Comparison of ENCODE assay signal across 11 mouse cellular contexts in genomic region chr4:98104911-98105702, GRCm38 (mm10).
DNase-seq lines count a peak whose midpoint lies in the region; ATAC-seq and TF ChIP-seq lines count a peak whose summit lies in the region.
"Had no signal": no experiment of that assay in that cellular context is flagged by ENCODE, and none has a peak within 500 bp of the region (broad histone marks: within the 10 kb centered on the region; RNA-seq: fewer than 3 reads in every experiment).

No protein-coding gene starts in this region.

- no peak overlapping the region for H3K4me2 ChIP-seq in liver, postnatal 0 days (ENCODE audit: low read depth, low read length)
- H3K4me2 ChIP-seq in heart, postnatal 0 days (ENCODE audit: low read depth, low read length), result no peak overlapping the region
- no peak overlapping the region for H3K4me2 ChIP-seq in neural tube, embryonic 15.5 days

- no peaks in the 10 kb centered on the region for H3K9me3 ChIP-seq in liver, postnatal 0 days (ENCODE audit: low read length)
- no peaks in the 10 kb centered on the region for H3K9me3 ChIP-seq in heart, postnatal 0 days (replicated peaks; ENCODE audit: control insufficient read depth, low read length)
- H3K9me3 ChIP-seq in neural tube, embryonic 15.5 days (replicated peaks), result no peaks in the 10 kb centered on the region

- TF ChIP-seq CTCF in heart, adult 2 months (IDR thresholded peaks at IDR 0.05), result no peak
- no peak for TF ChIP-seq CTCF in liver, adult 2 months (IDR thresholded peaks at IDR 0.05; ENCODE audit: low read depth, low read length)
- no peak for TF ChIP-seq CTCF in liver, postnatal 0 days (IDR thresholded peaks at IDR 0.05; ENCODE audit: low read depth)
- TF ChIP-seq CTCF in heart, postnatal 0 days (IDR thresholded peaks at IDR 0.05; ENCODE audit: low read depth), result no peak

- H3K79me2 ChIP-seq in heart, adult 2 months (replicated peaks; ENCODE audit: control insufficient read depth, insufficient read depth, low read length), result no peaks in the 10 kb centered on the region
- H3K79me2 ChIP-seq in liver, adult 2 months (ENCODE audit: control insufficient read depth, insufficient read depth, low read length), result no peaks in the 10 kb centered on the region

- intact Hi-C loops in heart, adult 2 months (cut with DNase I), result loop anchor here (5.0 kb wide), 2 partner anchors 152 to 217 kb away; no protein-coding TSS in a partner anchor

- peaks cover 36% of the 10 kb centered on the region for H3K36me3 ChIP-seq in heart, adult 2 months (ENCODE audit: control insufficient read depth, insufficient read depth, low read length)
- no peaks in the 10 kb centered on the region for H3K36me3 ChIP-seq in liver, adult 2 months (ENCODE audit: control insufficient read depth, insufficient read depth, low read length)
- H3K36me3 ChIP-seq in liver, postnatal 0 days (replicated peaks; ENCODE audit: insufficient read depth, low read length), result no peaks in the 10 kb centered on the region
- H3K36me3 ChIP-seq in heart, postnatal 0 days (replicated peaks; ENCODE audit: control insufficient read depth, insufficient read depth, low read length), result no peaks in the 10 kb centered on the region
- no peaks in the 10 kb centered on the region for H3K36me3 ChIP-seq in neural tube, embryonic 15.5 days

- DNase-seq in heart, adult 2 months, result peak in 1 of 2 experiments; percentile 32
- DNase-seq in heart, adult 9 months (ENCODE audit: low spot score in 2 of 2), result no peak
- no peak for DNase-seq in liver, adult 2 months (ENCODE audit: extremely low read depth, low read depth, low spot score)
- no peak for DNase-seq in liver, postnatal 0 days
- no peak for DNase-seq in heart, postnatal 0 days (ENCODE audit: low spot score)
- no peak for DNase-seq in embryo, embryonic 9.5 days (ENCODE audit: extremely low spot score)
- DNase-seq: spleen, adult 18-20 months; thymus, postnatal 25 days had no signal

- no peak overlapping the region for H3K9ac ChIP-seq in heart, adult 2 months (ENCODE audit: low read depth, low read length)
- no peak overlapping the region for H3K9ac ChIP-seq in liver, adult 2 months (ENCODE audit: low read depth, low read length)
- H3K9ac ChIP-seq in liver, postnatal 0 days (replicated peaks), result no peak overlapping the region
- no peak overlapping the region for H3K9ac ChIP-seq in heart, postnatal 0 days (replicated peaks; ENCODE audit: low read depth, low read length)
- no peak overlapping the region for H3K9ac ChIP-seq in neural tube, embryonic 15.5 days (replicated peaks)

- TF ChIP-seq POLR2A in heart, adult 2 months (IDR thresholded peaks at IDR 0.05; ENCODE audit: insufficient read depth, low read depth, low read length), result no peak
- no peak for TF ChIP-seq POLR2A in liver, adult 2 months (IDR thresholded peaks at IDR 0.05; ENCODE audit: extremely low read depth, insufficient read depth, low read length)

- H3K4me1 ChIP-seq in heart, adult 2 months (ENCODE audit: control insufficient read depth, insufficient read depth, low read length), result peaks cover 41% of the 10 kb centered on the region
- H3K4me1 ChIP-seq in liver, adult 2 months (ENCODE audit: control insufficient read depth, insufficient read depth, low read length), result peaks cover 10% of the 10 kb centered on the region
- H3K4me1 ChIP-seq in liver, postnatal 0 days (ENCODE audit: insufficient read depth), result peaks cover 43% of the 10 kb centered on the region
- H3K4me1 ChIP-seq in heart, postnatal 0 days (ENCODE audit: control insufficient read depth, insufficient read depth), result peaks cover 38% of the 10 kb centered on the region
- peaks cover 70% of the 10 kb centered on the region for H3K4me1 ChIP-seq in neural tube, embryonic 15.5 days

- 40% methylated on average over 9 of the region's 9 CpGs for WGBS in heart, adult 2 months
- WGBS in liver, adult 2 months, result 90% methylated on average over 9 of the region's 9 CpGs
- WGBS in liver, postnatal 0 days (ENCODE audit: insufficient replicate concordance), result 64% methylated on average over 9 of the region's 9 CpGs
- WGBS in heart, postnatal 0 days, result 53% methylated on average over 9 of the region's 9 CpGs
- WGBS in neural tube, embryonic 15.5 days, result 64% methylated on average over 9 of the region's 9 CpGs

- TF ChIP-seq EP300 in heart, adult 2 months (IDR thresholded peaks at IDR 0.05; ENCODE audit: insufficient read depth, low read depth, low read length), result no peak
- TF ChIP-seq EP300 in liver, postnatal 0 days (IDR thresholded peaks at IDR 0.05; ENCODE audit: low read depth), result no peak
- TF ChIP-seq EP300 in heart, postnatal 0 days (IDR thresholded peaks at IDR 0.05; ENCODE audit: low read depth), result no peak

- H3K27ac ChIP-seq in heart, adult 2 months, result peak overlapping the region; percentile 91
- peak overlapping the region; percentile 28; the same call in 1 of the 2 replicates for H3K27ac ChIP-seq in liver, adult 2 months (replicated peaks; ENCODE audit: insufficient read depth, low read depth, low read length)
- H3K27ac ChIP-seq in liver, postnatal 0 days (ENCODE audit: low read depth), result no peak overlapping the region
- H3K27ac ChIP-seq in heart, postnatal 0 days (ENCODE audit: low read depth), result peak overlapping the region; percentile 40
- H3K27ac ChIP-seq in neural tube, embryonic 15.5 days (replicated peaks), result peak overlapping the region; percentile 72; the same call in 1 of the 2 replicates
- H3K27ac ChIP-seq: macrophage had no signal

- ATAC-seq in liver, postnatal 0 days, result no peak
- ATAC-seq in heart, postnatal 0 days (ENCODE audit: insufficient read depth, low read depth), result no peak
- ATAC-seq in neural tube, embryonic 15.5 days (ENCODE audit: low FRiP score), result no peak
- ATAC-seq: activated CD4-positive, CD25-positive, alpha-beta regulatory T cell, adult 4 months had no signal

- no peak overlapping the region for H3K4me3 ChIP-seq in heart, adult 2 months
- no peak overlapping the region for H3K4me3 ChIP-seq in liver, adult 2 months (ENCODE audit: insufficient read depth, low read depth, low read length)
- no peak overlapping the region for H3K4me3 ChIP-seq in liver, postnatal 0 days (ENCODE audit: low read depth, low read length)
- H3K4me3 ChIP-seq in heart, postnatal 0 days (ENCODE audit: low read depth, low read length), result no peak overlapping the region
- no peak overlapping the region for H3K4me3 ChIP-seq in neural tube, embryonic 15.5 days (replicated peaks)

- H3K27me3 ChIP-seq in heart, adult 2 months (ENCODE audit: control insufficient read depth, insufficient read depth, low read length), result no peaks in the 10 kb centered on the region
- H3K27me3 ChIP-seq in liver, adult 2 months (ENCODE audit: control insufficient read depth, insufficient read depth, low read length), result no peaks in the 10 kb centered on the region
- no peaks in the 10 kb centered on the region for H3K27me3 ChIP-seq in liver, postnatal 0 days (ENCODE audit: insufficient read depth, low read length)
- H3K27me3 ChIP-seq in heart, postnatal 0 days (ENCODE audit: control insufficient read depth, insufficient read depth, low read length), result no peaks in the 10 kb centered on the region
- H3K27me3 ChIP-seq in neural tube, embryonic 15.5 days (replicated peaks), result no peaks in the 10 kb centered on the region; the same call in 1 of the 2 replicates
